19 mouse cellular contexts compared by ENCODE assay signal in the genomic region with DNA sequence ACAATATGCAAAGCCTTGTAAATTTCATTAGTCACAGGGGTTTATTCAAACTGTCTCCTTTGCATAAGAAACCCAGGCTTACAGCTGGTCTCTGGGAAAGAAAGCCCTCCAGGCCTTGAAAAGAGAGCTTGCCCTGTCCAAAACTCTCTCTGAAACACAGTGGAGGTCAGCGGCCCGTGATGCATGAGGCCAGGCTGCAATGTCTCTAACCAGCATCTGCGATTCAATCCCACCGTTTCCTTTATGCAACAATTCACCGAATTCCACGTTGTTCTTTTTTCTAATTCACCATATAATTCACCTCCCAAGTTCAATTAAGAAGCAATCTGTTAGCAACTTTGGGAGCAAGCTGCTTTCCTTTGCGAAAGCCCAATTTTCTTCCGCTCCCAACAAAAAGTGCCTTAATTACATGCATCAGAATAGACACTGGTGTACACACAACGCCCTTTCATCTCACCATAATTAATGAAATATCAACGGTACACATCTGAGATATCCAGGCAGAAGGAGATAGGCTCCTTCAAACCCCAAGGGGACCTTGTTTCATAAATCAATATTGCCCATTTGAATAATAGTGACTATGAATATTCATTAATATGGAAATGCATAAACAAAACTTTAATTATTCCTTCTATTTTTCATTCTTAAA. TPM values are rescaled to one million over a fixed set of nuclear protein-coding genes. Genes with fewer than 3 reads are reported as not detected.
A peak's percentile ranks its signal among the peaks of the same experiment; 100 is the strongest.
DNase-seq lines count a peak whose midpoint lies in the region; ATAC-seq lines count a peak whose summit lies in the region.
"Had no signal": no experiment of that assay in that cellular context is flagged by ENCODE, and none has a peak within 500 bp of the region (broad histone marks: within the 10 kb centered on the region; RNA-seq: fewer than 3 reads in every experiment).

No protein-coding gene starts in this region.

- peaks cover 17% of the 10 kb centered on the region; the same call in 1 of the 2 replicates for H3K27me3 ChIP-seq in forebrain, embryonic 11.5 days (ENCODE audit: control insufficient read depth, insufficient read depth, low read length)
- H3K27me3 ChIP-seq in forebrain, embryonic 10.5 days (ENCODE audit: poor library complexity, severe bottlenecking), result peaks cover 76% of the 10 kb centered on the region
- H3K27me3 ChIP-seq in forebrain, embryonic 13.5 days, result peaks cover 74% of the 10 kb centered on the region
- 0 out of 2 replicates have a peak, but pooled peaks cover 3% of the 10 kb centered on the region for H3K27me3 ChIP-seq in hindbrain, embryonic 15.5 days
- H3K27me3 ChIP-seq in midbrain, embryonic 16.5 days (ENCODE audit: control insufficient read depth, insufficient read depth, low read depth, low read length), result peaks cover 9% of the 10 kb centered on the region
- no peaks in the 10 kb centered on the region for H3K27me3 ChIP-seq in intestine, embryonic 15.5 days (replicated peaks)
- H3K27me3 ChIP-seq: heart, embryonic 12.5 days; limb, embryonic 15.5 days had no signal

- WGBS in forebrain, embryonic 11.5 days, result 22% methylated on average over 10 of the region's 10 CpGs
- 43% methylated on average over 10 of the region's 10 CpGs for WGBS in forebrain, embryonic 10.5 days
- WGBS in forebrain, embryonic 13.5 days, result 6% methylated on average over 10 of the region's 10 CpGs
- WGBS in hindbrain, embryonic 15.5 days, result 14% methylated on average over 10 of the region's 10 CpGs
- WGBS in midbrain, embryonic 16.5 days, result 8% methylated on average over 10 of the region's 10 CpGs
- WGBS in intestine, embryonic 15.5 days, result 79% methylated on average over 10 of the region's 10 CpGs

- DNase-seq in forebrain, embryonic 11.5 days (ENCODE audit: low spot score), result peak; percentile 57
- no peak for DNase-seq in forebrain, embryonic 10.5 days (ENCODE audit: extremely low spot score, low spot score)
- DNase-seq in gastrocnemius, adult 18-20 months (ENCODE audit: low spot score), result no peak
- DNase-seq: gastrocnemius, postnatal 14 days; heart, postnatal 4 days; kidney, adult 2 months; kidney, postnatal 25 days; layer of hippocampus, adult 9-11 months; liver, postnatal 0 days had no signal

- peak; percentile 56; the same call in 1 of the 2 replicates for ATAC-seq in forebrain, embryonic 11.5 days (replicated peaks; ENCODE audit: low FRiP score)
- peak; percentile 80 for ATAC-seq in forebrain, embryonic 13.5 days
- ATAC-seq in hindbrain, embryonic 15.5 days (ENCODE audit: low FRiP score, low read depth), result no peak
- ATAC-seq in midbrain, embryonic 16.5 days, result no peak
- ATAC-seq in granulocyte monocyte progenitor cell, adult 5-6 weeks (replicated peaks; ENCODE audit: poor library complexity, severe bottlenecking), result no peak
- ATAC-seq in intestine, embryonic 15.5 days, result no peak
- ATAC-seq: liver, postnatal 0 days had no signal

- no peaks in the 10 kb centered on the region for H3K9me3 ChIP-seq in forebrain, embryonic 11.5 days (ENCODE audit: control insufficient read depth, low read length)
- H3K9me3 ChIP-seq in forebrain, embryonic 10.5 days, result no peaks in the 10 kb centered on the region
- no peaks in the 10 kb centered on the region for H3K9me3 ChIP-seq in forebrain, embryonic 13.5 days (replicated peaks)
- no peaks in the 10 kb centered on the region for H3K9me3 ChIP-seq in hindbrain, embryonic 15.5 days
- no peaks in the 10 kb centered on the region for H3K9me3 ChIP-seq in midbrain, embryonic 16.5 days (replicated peaks; ENCODE audit: control insufficient read depth, low read length, poor library complexity, severe bottlenecking)
- no peaks in the 10 kb centered on the region for H3K9me3 ChIP-seq in intestine, embryonic 15.5 days
- H3K9me3 ChIP-seq: embryonic facial prominence, embryonic 15.5 days; heart, embryonic 12.5 days; limb, embryonic 15.5 days had no signal

- peak overlapping the region; percentile 41 for H3K27ac ChIP-seq in forebrain, embryonic 11.5 days (ENCODE audit: low read depth, low read length)
- no peak overlapping the region for H3K27ac ChIP-seq in forebrain, embryonic 10.5 days
- peak overlapping the region; percentile 54 for H3K27ac ChIP-seq in forebrain, embryonic 13.5 days
- 0 out of 2 replicates have a peak overlapping the region, but pooled peaks have one; percentile 6 for H3K27ac ChIP-seq in hindbrain, embryonic 15.5 days (replicated peaks)
- peak overlapping the region; percentile 20; the same call in 1 of the 2 replicates for H3K27ac ChIP-seq in midbrain, embryonic 16.5 days (ENCODE audit: low read length)
- H3K27ac ChIP-seq in intestine, embryonic 15.5 days, result no peak overlapping the region
- H3K27ac ChIP-seq: embryonic facial prominence, embryonic 15.5 days; limb, embryonic 15.5 days; macrophage had no signal

- no peak overlapping the region for H3K9ac ChIP-seq in forebrain, embryonic 11.5 days (ENCODE audit: low read length)
- H3K9ac ChIP-seq in forebrain, embryonic 13.5 days, result no peak overlapping the region
- no peak overlapping the region for H3K9ac ChIP-seq in hindbrain, embryonic 15.5 days
- H3K9ac ChIP-seq in midbrain, embryonic 16.5 days (ENCODE audit: low read depth, low read length), result no peak overlapping the region
- H3K9ac ChIP-seq in intestine, embryonic 15.5 days, result no peak overlapping the region
- H3K9ac ChIP-seq: embryonic facial prominence, embryonic 15.5 days; heart, embryonic 12.5 days; limb, embryonic 15.5 days; liver, postnatal 0 days had no signal

- H3K4me3 ChIP-seq in forebrain, embryonic 11.5 days (ENCODE audit: low read depth, low read length), result no peak overlapping the region
- no peak overlapping the region for H3K4me3 ChIP-seq in forebrain, embryonic 10.5 days
- H3K4me3 ChIP-seq in forebrain, embryonic 13.5 days, result no peak overlapping the region
- no peak overlapping the region for H3K4me3 ChIP-seq in hindbrain, embryonic 15.5 days
- H3K4me3 ChIP-seq in midbrain, embryonic 16.5 days (ENCODE audit: low read depth, low read length), result no peak overlapping the region
- H3K4me3 ChIP-seq in intestine, embryonic 15.5 days (replicated peaks), result no peak overlapping the region
- H3K4me3 ChIP-seq: embryonic facial prominence, embryonic 15.5 days; heart, embryonic 12.5 days; limb, embryonic 15.5 days had no signal

- H3K36me3 ChIP-seq in forebrain, embryonic 11.5 days (ENCODE audit: control insufficient read depth, insufficient read depth, low read length), result no peaks in the 10 kb centered on the region
- H3K36me3 ChIP-seq in forebrain, embryonic 10.5 days (replicated peaks), result no peaks in the 10 kb centered on the region
- H3K36me3 ChIP-seq in forebrain, embryonic 13.5 days (ENCODE audit: poor library complexity, severe bottlenecking), result no peaks in the 10 kb centered on the region
- H3K36me3 ChIP-seq in hindbrain, embryonic 15.5 days, result no peaks in the 10 kb centered on the region
- no peaks in the 10 kb centered on the region for H3K36me3 ChIP-seq in midbrain, embryonic 16.5 days (ENCODE audit: control insufficient read depth, insufficient read depth, low read length)
- H3K36me3 ChIP-seq in intestine, embryonic 15.5 days, result no peaks in the 10 kb centered on the region
- H3K36me3 ChIP-seq: embryonic facial prominence, embryonic 15.5 days; heart, embryonic 12.5 days; limb, embryonic 15.5 days had no signal

- H3K4me2 ChIP-seq in forebrain, embryonic 11.5 days (ENCODE audit: low read depth, low read length, severe bottlenecking), result no peak overlapping the region
- H3K4me2 ChIP-seq in forebrain, embryonic 13.5 days, result no peak overlapping the region; the same call in 1 of the 2 replicates
- no peak overlapping the region for H3K4me2 ChIP-seq in hindbrain, embryonic 15.5 days
- H3K4me2 ChIP-seq in midbrain, embryonic 16.5 days (ENCODE audit: low read length), result 0 out of 2 replicates have a peak overlapping the region, but pooled peaks have one; percentile 6
- no peak overlapping the region for H3K4me2 ChIP-seq in intestine, embryonic 15.5 days (replicated peaks)
- H3K4me2 ChIP-seq: embryonic facial prominence, embryonic 15.5 days; heart, embryonic 12.5 days; limb, embryonic 15.5 days had no signal

- H3K4me1 ChIP-seq in forebrain, embryonic 11.5 days (replicated peaks; ENCODE audit: control insufficient read depth, insufficient read depth, low read length), result peaks cover 12% of the 10 kb centered on the region
- H3K4me1 ChIP-seq in forebrain, embryonic 10.5 days, result peaks cover 30% of the 10 kb centered on the region
- peaks cover 33% of the 10 kb centered on the region for H3K4me1 ChIP-seq in forebrain, embryonic 13.5 days
- peaks cover 6% of the 10 kb centered on the region for H3K4me1 ChIP-seq in hindbrain, embryonic 15.5 days (replicated peaks)
- H3K4me1 ChIP-seq in midbrain, embryonic 16.5 days (ENCODE audit: control insufficient read depth, insufficient read depth, low read length), result peaks cover 9% of the 10 kb centered on the region; the same call in 1 of the 2 replicates
- H3K4me1 ChIP-seq in intestine, embryonic 15.5 days (replicated peaks), result no peaks in the 10 kb centered on the region
- H3K4me1 ChIP-seq: embryonic facial prominence, embryonic 15.5 days; heart, embryonic 12.5 days had no signal

RNA-seq across cellular contexts. Expression of a gene that starts 42.1 kb away (rescaled TPM):
- 0.95 and 1.1 TPM in 2 replicates for polyA plus RNA-seq in forebrain, embryonic 11.5 days (2014; fragmentation: Nextera tagmentation; extraction: Ambion mirVana)
- polyA plus RNA-seq in forebrain, embryonic 10.5 days (2016; fragmentation: Nextera tagmentation; extraction: Ambion mirVana), result 1.1 and 1.2 TPM in 2 replicates
- 0.89 and 1.1 TPM in 2 replicates for polyA plus RNA-seq in forebrain, embryonic 13.5 days (2015; fragmentation: Nextera tagmentation; extraction: Ambion mirVana)
- polyA plus RNA-seq in hindbrain, embryonic 15.5 days (2015; fragmentation: Nextera tagmentation; extraction: Ambion mirVana), result 0.77 and 0.93 TPM in 2 replicates
- 1.3 and 1.7 TPM in 2 replicates for polyA plus RNA-seq in midbrain, embryonic 16.5 days (2015; fragmentation: Nextera tagmentation; extraction: Ambion mirVana)
- not detected in 2 replicates for total RNA-seq in granulocyte monocyte progenitor cell, adult 5-6 weeks (2014; fragmentation: Nextera tagmentation)
- not detected in 2 replicates for total RNA-seq in granulocyte monocyte progenitor cell, adult 5-6 weeks (2017)
- polyA plus RNA-seq in intestine, embryonic 15.5 days (2015; fragmentation: Nextera tagmentation; extraction: Ambion mirVana), result 0.04 and 0.09 TPM in 2 replicates
- total RNA-seq in gastrocnemius, adult 18-20 months (2021), result under 1 TPM; 0.07 TPM
- polyA plus RNA-seq: liver, postnatal 0 days; macrophage; small intestine, adult 2 months had no signal

Comparison
In these comparisons a context has a peak if more than half of its experiments do, and no peak if none do; other contexts are left out.
1. H3K27ac ChIP-seq: peak in forebrain, embryonic 11.5 days (single experiment), forebrain, embryonic 13.5 days (single experiment), hindbrain, embryonic 15.5 days (single experiment) and midbrain, embryonic 16.5 days (single experiment); none in forebrain, embryonic 10.5 days (single experiment) and intestine, embryonic 15.5 days (single experiment).
2. ATAC-seq: peak in forebrain, embryonic 11.5 days (single experiment) and forebrain, embryonic 13.5 days (single experiment); none in hindbrain, embryonic 15.5 days (single experiment), midbrain, embryonic 16.5 days (single experiment), granulocyte monocyte progenitor cell, adult 5-6 weeks (single experiment) and intestine, embryonic 15.5 days (single experiment).